Mouse (Mus musculus): Measurements from ENCODE around the gene 4930451I11Rik. TPM values are rescaled to one million over a fixed set of nuclear protein-coding genes. Genes with fewer than 3 reads are reported as not detected.

The 4930451I11Rik gene
- polyA plus RNA-seq, 1 experiment from 2014 or later = not detected

DNA sequence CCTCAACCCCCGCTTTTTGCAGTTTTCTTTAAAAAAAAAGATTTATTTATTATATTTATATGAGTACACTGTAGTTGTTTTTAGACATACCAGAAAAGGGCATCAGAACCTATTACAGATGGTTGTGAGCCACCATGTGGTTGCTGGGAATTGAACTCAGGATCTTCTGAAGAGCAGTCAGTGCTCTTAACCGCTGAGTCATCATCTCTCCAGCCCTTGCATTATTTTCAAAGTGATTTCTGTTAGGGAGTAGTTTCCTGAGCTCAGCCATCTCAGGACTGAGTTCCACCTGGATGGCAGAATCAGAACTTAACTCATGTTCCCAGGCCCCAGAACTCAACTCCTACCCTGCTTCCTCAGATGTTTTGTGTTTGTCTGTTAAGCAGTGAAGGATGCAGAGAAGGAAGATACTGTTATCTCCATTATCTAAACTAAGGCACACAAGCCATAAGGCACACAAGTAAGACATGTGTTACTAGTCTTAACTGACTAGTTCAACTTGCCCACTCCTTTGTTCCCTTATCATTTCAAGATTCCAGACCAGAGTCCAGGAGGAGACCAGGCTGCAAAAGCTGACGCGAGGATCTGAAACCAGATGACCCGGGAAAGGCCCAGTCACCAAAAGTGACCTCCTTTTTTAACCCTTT lies 21.6 kb downstream of the 4930451I11Rik start:
- WGBS = 75% methylated on average over 5 of the region's 5 CpGs
- H3K27ac ChIP-seq (replicated peaks) = 0 out of 2 replicates have a peak overlapping the region, but pooled peaks have one; percentile 73
- no peak overlapping the region for H3K9ac ChIP-seq (replicated peaks)
- no peaks in the 10 kb centered on the region for H3K9me3 ChIP-seq
- no peak overlapping the region for H3K4me3 ChIP-seq
- 0 out of 2 replicates have a peak, but pooled peaks cover 23% of the 10 kb centered on the region for H3K36me3 ChIP-seq
- H3K4me1 ChIP-seq = peaks cover 20% of the 10 kb centered on the region
- peaks cover 12% of the 10 kb centered on the region; the same call in 1 of the 2 replicates for H3K27me3 ChIP-seq
- peak overlapping the region; percentile 79 for H3K4me2 ChIP-seq (replicated peaks)
- no peak for ATAC-seq (ENCODE audit: low FRiP score, low read depth)

DNA sequence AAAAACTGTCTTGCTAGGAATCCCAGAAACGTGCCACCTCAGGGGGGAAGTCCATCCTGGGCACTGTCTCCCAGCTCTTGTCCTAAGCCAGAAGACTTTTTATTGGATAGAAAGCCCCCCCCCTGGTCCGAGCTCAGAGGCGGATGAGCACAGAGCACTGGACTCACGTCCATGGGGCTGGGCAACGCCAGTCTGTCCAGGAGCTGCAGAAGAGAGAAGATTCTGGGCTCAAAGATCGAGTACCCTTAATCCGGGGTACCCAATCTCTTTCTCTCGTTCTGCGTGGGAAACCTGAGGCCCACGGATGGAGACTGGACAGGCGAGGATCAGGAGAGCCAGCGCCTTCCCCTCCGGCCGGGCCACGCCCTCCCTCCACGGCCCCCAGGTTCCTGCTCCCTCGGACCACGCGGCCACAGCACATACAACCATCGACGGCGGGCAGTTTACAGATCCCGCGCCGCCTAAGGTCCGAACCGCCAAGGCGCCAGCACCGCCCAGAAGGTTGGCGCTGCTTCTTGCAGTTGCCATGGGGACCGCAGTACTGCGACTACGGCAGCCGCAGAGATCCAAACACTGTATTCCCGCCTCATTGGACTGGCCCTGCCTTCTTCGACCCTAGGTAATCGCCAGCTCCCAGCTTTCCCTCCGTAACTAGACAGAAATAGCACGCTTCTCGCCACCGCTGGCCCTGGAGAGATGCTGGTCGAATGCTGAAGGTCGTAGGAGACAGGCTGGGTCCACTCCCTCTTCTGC lies 22.6 kb downstream of the 4930451I11Rik start:
- peak overlapping the region; percentile 54 for H3K4me3 ChIP-seq
- WGBS = 0% methylated on average over 43 of the region's 43 CpGs
- H3K9me3 ChIP-seq = no peaks in the 10 kb centered on the region
- peak overlapping the region; percentile 73 for H3K27ac ChIP-seq (replicated peaks)
- peaks cover 12% of the 10 kb centered on the region; the same call in 1 of the 2 replicates for H3K27me3 ChIP-seq
- H3K9ac ChIP-seq (replicated peaks) = peak overlapping the region; percentile 73
- H3K4me1 ChIP-seq = peaks cover 20% of the 10 kb centered on the region
- ATAC-seq (ENCODE audit: low FRiP score, low read depth) = peak; percentile 90
- peaks cover 28% of the 10 kb centered on the region for H3K36me3 ChIP-seq
- H3K4me2 ChIP-seq (replicated peaks) = peak overlapping the region; percentile 79

DNA sequence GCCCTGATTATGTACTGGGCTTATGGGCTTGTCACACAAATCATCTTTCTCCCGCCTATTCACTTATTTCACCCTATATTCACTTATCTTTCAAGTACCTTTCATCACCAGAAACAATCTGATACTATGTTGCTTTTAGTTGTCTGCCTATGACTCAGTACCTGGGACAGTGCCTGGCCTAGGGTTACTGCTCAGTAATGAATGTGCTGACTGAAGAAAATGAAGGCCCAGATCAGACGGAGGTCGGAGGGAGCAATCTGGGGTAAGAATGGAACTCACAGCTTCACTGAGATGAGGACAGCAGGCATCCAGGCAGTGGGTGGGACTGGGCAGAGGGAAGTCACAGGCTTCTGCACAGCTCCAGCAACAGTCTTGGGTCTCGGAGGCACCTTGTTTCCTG lies 24.0 kb downstream of the 4930451I11Rik start:
- peaks cover 38% of the 10 kb centered on the region for H3K36me3 ChIP-seq
- H3K4me1 ChIP-seq = peaks cover 20% of the 10 kb centered on the region
- H3K27me3 ChIP-seq = peaks cover 5% of the 10 kb centered on the region; the same call in 1 of the 2 replicates
- 81% methylated on average over 4 of the region's 4 CpGs for WGBS
- no peaks in the 10 kb centered on the region for H3K9me3 ChIP-seq
- 0 out of 2 replicates have a peak overlapping the region, but pooled peaks have one; percentile 12 for H3K9ac ChIP-seq (replicated peaks)
- peak overlapping the region; percentile 54; the same call in 1 of the 2 replicates for H3K4me3 ChIP-seq
- peak overlapping the region; percentile 79; the same call in 1 of the 2 replicates for H3K4me2 ChIP-seq (replicated peaks)
- ATAC-seq (ENCODE audit: low FRiP score, low read depth) = no peak
- no peak overlapping the region for H3K27ac ChIP-seq (replicated peaks)

DNA sequence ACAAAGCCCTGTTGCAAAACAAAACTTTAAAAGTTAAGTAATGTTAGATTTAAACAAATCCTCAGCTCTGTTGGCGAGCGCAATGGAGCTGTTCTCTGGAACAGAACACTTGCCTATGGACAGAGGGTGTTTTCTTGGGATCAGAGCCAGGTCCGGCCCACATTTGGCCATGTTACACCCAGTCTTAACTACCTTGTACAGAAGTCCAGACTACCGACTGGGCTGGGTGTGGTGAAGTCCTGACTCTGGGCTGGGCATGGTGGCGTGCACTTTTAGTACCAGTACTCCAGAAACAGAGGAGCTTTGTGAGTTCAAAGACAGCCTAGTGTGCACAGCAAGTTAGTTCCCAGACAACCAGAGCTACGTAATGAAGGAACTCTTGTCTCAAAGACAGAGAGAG lies 24.5 kb downstream of the 4930451I11Rik start:
- 93% methylated on average over 6 of the region's 6 CpGs for WGBS
- Histone ChIP-seq H3K27me3 (0 out of 2 replicates have a peak, but pooled peaks cover under 1% of the 10 kb centered on the region), H3K36me3 (peaks cover 38% of the 10 kb centered on the region), H3K27ac (replicated peaks) (no peak overlapping the region), H3K4me3 (no peak overlapping the region), H3K9me3 (no peaks in the 10 kb centered on the region), H3K9ac (replicated peaks) (no peak overlapping the region), H3K4me1 (peaks cover 20% of the 10 kb centered on the region), H3K4me2 (replicated peaks) (no peak overlapping the region)
- ATAC-seq (ENCODE audit: low FRiP score, low read depth) = no peak

DNA sequence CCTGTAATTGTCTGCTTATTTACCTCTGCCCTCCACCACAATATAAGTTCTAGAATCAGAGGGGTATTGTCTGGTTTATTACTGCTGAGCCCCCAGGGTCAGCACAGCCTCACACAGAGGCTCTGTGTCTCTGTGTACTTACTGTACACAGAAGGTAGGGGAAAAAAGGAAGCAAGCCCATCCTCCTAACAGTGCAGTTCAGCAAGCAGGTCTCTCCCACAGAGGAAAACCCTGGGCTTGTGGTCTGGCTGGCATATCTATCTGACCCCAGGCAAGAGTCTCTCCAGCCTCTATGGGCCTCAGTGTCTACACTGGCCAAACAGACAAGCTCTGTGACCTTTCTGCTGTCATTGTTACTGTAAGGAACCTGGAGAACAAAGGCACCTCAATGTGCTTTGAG lies 27.7 kb downstream of the 4930451I11Rik start:
- Histone ChIP-seq H3K4me1 (peaks cover 26% of the 10 kb centered on the region), H3K4me2 (replicated peaks) (no peak overlapping the region), H3K9me3 (no peaks in the 10 kb centered on the region), H3K27ac (replicated peaks) (no peak overlapping the region), H3K9ac (replicated peaks) (no peak overlapping the region), H3K4me3 (no peak overlapping the region), H3K27me3 (no peaks in the 10 kb centered on the region), H3K36me3 (peaks cover 38% of the 10 kb centered on the region)
- ATAC-seq (ENCODE audit: low FRiP score, low read depth) = no peak

DNA sequence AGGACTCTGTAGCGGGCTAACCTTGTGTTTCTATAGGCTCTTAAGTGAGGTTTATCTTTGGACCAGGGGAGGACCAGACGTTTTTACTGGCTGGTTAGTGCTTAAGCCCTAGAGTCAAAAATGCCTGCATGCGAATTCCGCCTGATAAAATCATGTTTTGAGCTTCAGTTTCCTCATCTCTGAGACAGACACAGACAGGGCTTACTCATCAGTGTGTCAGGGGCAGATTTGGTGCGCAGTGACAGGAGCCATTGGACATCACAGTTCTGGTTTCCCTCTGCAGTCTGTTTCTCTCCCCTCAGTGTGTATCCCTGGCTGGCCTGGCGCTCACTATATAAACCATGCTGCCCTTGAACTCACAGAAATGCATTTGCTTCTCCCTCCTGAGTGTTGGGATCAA lies 28.3 kb downstream of the 4930451I11Rik start:
- ATAC-seq (ENCODE audit: low FRiP score, low read depth) = no peak
- H3K36me3 ChIP-seq = peaks cover 38% of the 10 kb centered on the region
- 0 out of 2 replicates have a peak overlapping the region, but pooled peaks have one; percentile 6 for H3K9ac ChIP-seq (replicated peaks)
- 91% methylated on average over 6 of the region's 6 CpGs for WGBS
- no peak overlapping the region for H3K4me2 ChIP-seq (replicated peaks)
- H3K27ac ChIP-seq (replicated peaks) = no peak overlapping the region
- H3K4me3 ChIP-seq = no peak overlapping the region
- H3K4me1 ChIP-seq = peaks cover 24% of the 10 kb centered on the region
- no peaks in the 10 kb centered on the region for H3K9me3 ChIP-seq
- H3K27me3 ChIP-seq = no peaks in the 10 kb centered on the region

DNA sequence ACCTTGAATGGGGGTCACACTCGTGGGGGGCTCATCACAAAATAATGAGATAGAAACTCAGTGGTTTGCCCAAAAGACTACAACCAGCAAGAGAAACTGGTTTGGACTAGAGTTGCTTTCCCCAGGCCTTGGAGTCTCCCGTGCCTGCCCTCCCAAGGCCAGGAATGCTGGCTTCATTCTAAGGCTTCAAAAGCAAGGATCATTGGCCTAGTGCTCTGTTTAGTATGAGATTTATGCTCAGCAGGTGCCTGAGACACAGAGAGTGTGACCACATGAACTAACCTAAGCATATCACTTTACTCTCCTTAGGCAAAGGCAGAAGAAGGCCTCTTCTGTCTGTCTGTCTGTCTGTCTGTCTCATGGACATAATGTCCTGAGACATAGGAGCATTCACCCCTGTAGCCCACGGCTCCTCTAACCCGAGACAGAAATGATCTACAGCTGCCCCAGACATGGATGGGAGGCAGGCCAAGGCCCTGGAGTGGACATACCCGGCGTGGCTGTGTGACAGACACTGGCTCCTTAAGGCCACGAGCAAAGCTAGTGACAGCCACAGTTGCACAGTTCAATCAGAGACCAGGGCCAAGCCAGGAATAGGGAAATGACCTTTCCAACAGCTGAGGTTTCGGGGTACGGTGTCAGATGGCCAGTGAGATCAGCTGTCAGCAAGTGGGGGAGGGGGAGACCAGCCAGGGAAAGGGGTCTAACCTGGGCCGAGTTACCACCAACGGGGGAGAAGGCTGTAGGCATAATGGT lies 29.1 kb downstream of the 4930451I11Rik start:
- ATAC-seq (ENCODE audit: low FRiP score, low read depth) = no peak
- WGBS = 88% methylated on average over 11 of the region's 11 CpGs
- H3K36me3 ChIP-seq = peaks cover 37% of the 10 kb centered on the region

DNA sequence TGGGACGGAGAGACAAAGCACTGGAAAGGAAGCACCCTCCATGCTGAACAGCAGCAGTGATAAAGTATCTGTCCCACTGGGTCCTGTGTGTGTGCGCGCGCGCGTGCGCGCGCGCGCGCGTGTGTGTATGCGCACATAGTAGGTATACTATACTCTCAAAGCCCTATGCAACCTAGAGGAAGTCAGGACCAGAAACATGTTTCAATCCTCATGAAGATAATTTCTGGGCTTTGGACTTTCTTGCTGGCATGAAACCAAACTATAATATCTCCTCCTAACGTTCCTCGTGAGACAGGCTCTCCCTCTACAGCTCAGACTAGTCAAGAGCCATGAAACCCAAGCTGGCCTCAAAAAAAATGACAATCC lies 30.4 kb downstream of the 4930451I11Rik start:
- Histone ChIP-seq H3K4me3 (no peak overlapping the region), H3K9me3 (no peaks in the 10 kb centered on the region)

More for the DNA sequence above, 29.1 kb downstream of the 4930451I11Rik start:
- Histone ChIP-seq H3K4me2 (replicated peaks) (no peak overlapping the region), H3K4me3 (no peak overlapping the region), H3K27me3 (no peaks in the 10 kb centered on the region), H3K9me3 (no peaks in the 10 kb centered on the region), H3K27ac (replicated peaks) (no peak overlapping the region), H3K4me1 (peaks cover 25% of the 10 kb centered on the region), H3K9ac (replicated peaks) (0 out of 2 replicates have a peak overlapping the region, but pooled peaks have one; percentile 28)

DNA sequence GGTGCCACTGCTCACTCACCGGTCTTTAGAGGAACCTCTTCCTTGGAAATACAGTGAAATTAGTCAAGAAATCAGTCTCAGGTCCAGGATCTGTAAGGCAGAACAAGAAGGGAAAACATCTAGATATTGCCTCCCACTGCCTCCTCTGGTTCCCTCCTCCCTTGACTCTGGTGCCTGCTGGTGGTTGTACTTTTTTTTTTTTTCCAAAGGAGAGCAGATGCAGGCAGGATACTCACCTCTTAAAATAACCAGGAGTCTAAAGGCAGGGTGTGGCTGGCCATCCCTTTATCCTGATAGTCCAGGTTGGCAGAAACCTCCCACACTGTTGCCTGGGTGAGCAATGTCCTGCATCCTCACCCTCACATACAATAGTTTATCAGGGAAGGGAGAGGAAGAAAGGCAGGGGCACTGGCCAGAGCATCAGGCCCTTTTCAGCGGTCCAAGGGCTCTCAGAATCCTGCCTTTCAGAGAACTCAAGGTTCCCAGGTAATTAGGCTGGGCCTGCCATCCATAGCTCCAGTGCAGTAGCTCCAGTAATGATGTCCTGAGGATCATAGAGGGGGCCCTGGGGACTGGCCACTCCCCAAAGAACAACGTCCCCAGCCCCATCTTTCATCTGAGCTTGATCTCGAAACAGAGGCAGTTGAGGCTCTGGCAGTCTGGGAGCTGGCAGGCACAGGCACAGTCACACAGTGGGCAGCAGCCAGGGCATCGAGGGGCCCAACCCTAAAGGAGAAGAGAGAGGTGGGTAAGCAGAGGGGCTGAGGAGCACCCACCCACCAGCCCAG lies 31.0 kb downstream of the 4930451I11Rik start:
- H3K9ac ChIP-seq (replicated peaks) = peak overlapping the region; percentile 79
- peaks cover 40% of the 10 kb centered on the region for H3K36me3 ChIP-seq
- no peak for ATAC-seq (ENCODE audit: low FRiP score, low read depth)
- peak overlapping the region; percentile 81 for H3K4me2 ChIP-seq (replicated peaks)
- peaks cover 38% of the 10 kb centered on the region for H3K4me1 ChIP-seq
- H3K4me3 ChIP-seq = peak overlapping the region; percentile 67
- H3K27me3 ChIP-seq = no peaks in the 10 kb centered on the region
- peak overlapping the region; percentile 94 for H3K27ac ChIP-seq (replicated peaks)
- 53% methylated on average over 5 of the region's 5 CpGs for WGBS
- no peaks in the 10 kb centered on the region for H3K9me3 ChIP-seq

More for the DNA sequence above, 30.4 kb downstream of the 4930451I11Rik start:
- Histone ChIP-seq H3K36me3 (peaks cover 38% of the 10 kb centered on the region), H3K9ac (replicated peaks) (peak overlapping the region; percentile 79; the same call in 1 of the 2 replicates), H3K4me2 (replicated peaks) (no peak overlapping the region), H3K4me1 (peaks cover 37% of the 10 kb centered on the region), H3K27ac (replicated peaks) (0 out of 2 replicates have a peak overlapping the region, but pooled peaks have one; percentile 1), H3K27me3 (no peaks in the 10 kb centered on the region)
- ATAC-seq (ENCODE audit: low FRiP score, low read depth) = no peak
- WGBS = 95% methylated on average over 16 of the region's 16 CpGs

DNA sequence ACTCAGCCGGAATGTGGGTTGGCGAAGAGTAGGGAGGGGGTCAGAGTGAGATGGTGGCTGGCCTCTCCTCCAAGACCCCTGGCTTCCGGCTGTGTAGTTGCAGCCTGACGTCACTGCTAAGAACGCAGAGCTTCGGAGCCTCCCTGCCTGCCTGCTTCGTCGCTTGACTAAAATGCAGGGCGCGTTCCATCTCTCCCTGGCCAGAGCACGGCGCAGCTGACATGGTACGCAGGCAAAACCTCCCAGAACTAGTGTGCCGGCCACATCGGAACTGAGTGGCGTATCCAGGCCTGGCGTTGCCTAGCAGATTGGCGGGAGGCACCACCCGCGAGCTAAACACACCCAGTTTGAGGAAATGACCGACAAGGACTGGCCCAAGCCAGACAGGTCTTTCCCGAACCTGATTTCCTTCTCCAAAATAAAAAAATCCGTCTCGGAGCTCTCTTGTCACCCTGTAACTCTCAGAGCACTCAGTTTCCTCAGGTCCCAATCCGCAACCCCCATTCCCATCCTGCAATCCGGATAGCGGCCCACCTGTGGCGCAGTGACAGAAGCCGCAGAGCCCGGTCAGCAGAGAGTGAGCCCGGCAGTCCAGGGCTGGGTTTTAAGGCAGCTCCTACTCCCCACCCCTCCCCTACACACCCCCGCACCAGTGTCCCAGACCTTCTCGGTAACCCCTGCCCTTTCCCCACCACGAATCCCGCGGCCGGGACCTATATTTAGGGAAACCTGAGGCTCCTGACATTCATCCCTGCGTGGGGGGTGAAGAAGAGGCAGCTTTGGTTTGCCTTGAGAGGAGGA lies 31.8 kb downstream of the 4930451I11Rik start:
- WGBS = 1% methylated on average over 36 of the region's 38 CpGs
- H3K36me3 ChIP-seq = peaks cover 44% of the 10 kb centered on the region
- peaks cover 38% of the 10 kb centered on the region for H3K4me1 ChIP-seq

More for the DNA sequence above, 31.8 kb downstream of the 4930451I11Rik start:
- H3K4me3 ChIP-seq = peak overlapping the region; percentile 67
- H3K4me2 ChIP-seq (replicated peaks) = peak overlapping the region; percentile 81
- ATAC-seq (ENCODE audit: low FRiP score, low read depth) = peak; percentile 91
- no peaks in the 10 kb centered on the region for H3K27me3 ChIP-seq
- peak overlapping the region; percentile 94 for H3K27ac ChIP-seq (replicated peaks)
- H3K9ac ChIP-seq (replicated peaks) = peak overlapping the region; percentile 79
- no peaks in the 10 kb centered on the region for H3K9me3 ChIP-seq
